Mouse (Mus musculus) lung, postnatal 0 days (tissue): Measurements from ENCODE around the gene Gm10491.

ENCODE experiments used
- CTCF ChIP-seq: IDR thresholded peaks from 2 replicates; pipeline ENCODE4 v1.5.1; 2016; ENCODE audit warnings: antibody characterized with exemption, mild to moderate bottlenecking
- EP300 ChIP-seq: IDR thresholded peaks from 2 replicates; pipeline ENCODE4 v1.6.1; 2016; ENCODE audit warnings: antibody characterized with exemption, mild to moderate bottlenecking, control low read depth

GRCm38 (mm10) chrX:7945618-7946017, 38.0 kb upstream of the Gm10491 start:
- TF ChIP-seq CTCF (no peak), EP300 (no peak)
